ENCODE assay signal across 14 mouse cellular contexts in genomic region chr2:127313878-127314277, GRCm38 (mm10). TPM values are rescaled to one million over a fixed set of nuclear protein-coding genes. Genes with fewer than 3 reads are reported as not detected.
DNase-seq lines count a peak whose midpoint lies in the region; ATAC-seq and TF ChIP-seq lines count a peak whose summit lies in the region.
"Had no signal": no experiment of that assay in that cellular context is flagged by ENCODE, and none has a peak within 500 bp of the region (broad histone marks: within the 10 kb centered on the region; RNA-seq: fewer than 3 reads in every experiment).

No protein-coding gene starts in this region.

- no peak for TF ChIP-seq POLR2A in liver, adult 2 months (IDR thresholded peaks at IDR 0.05; ENCODE audit: extremely low read depth, insufficient read depth, low read length)
- no peak for TF ChIP-seq POLR2A in ES-Bruce4 (IDR thresholded peaks at IDR 0.05; ENCODE audit: insufficient read depth, low read length)

- no peak overlapping the region for H3K9ac ChIP-seq in liver, adult 2 months (ENCODE audit: low read depth, low read length)
- no peak overlapping the region for H3K9ac ChIP-seq in liver, embryonic 11.5 days (ENCODE audit: low read depth, low read length)
- no peak overlapping the region for H3K9ac ChIP-seq in ES-Bruce4 (ENCODE audit: low read depth, poor library complexity, severe bottlenecking)
- H3K9ac ChIP-seq: limb, embryonic 15.5 days had no signal

- no peak for DNase-seq in heart, embryonic 10.5 days (ENCODE audit: low spot score)
- no peak for DNase-seq in heart, postnatal 10 days
- no peak for DNase-seq in liver, adult 2 months (ENCODE audit: extremely low read depth, low read depth, low spot score)
- DNase-seq in liver, embryonic 11.5 days (ENCODE audit: low spot score), result no peak
- DNase-seq in limb, embryonic 10.5 days (ENCODE audit: low spot score), result no peak
- no peak for DNase-seq in right cerebral cortex, postnatal 10 days (ENCODE audit: low spot score in 2 of 2)
- DNase-seq: cerebellum, adult 18-20 months had no signal

- no peaks in the 10 kb centered on the region for H3K9me3 ChIP-seq in heart, embryonic 10.5 days
- H3K9me3 ChIP-seq in liver, embryonic 11.5 days (ENCODE audit: control insufficient read depth, low read length), result no peaks in the 10 kb centered on the region
- no peaks in the 10 kb centered on the region for H3K9me3 ChIP-seq in ES-Bruce4 (replicated peaks; ENCODE audit: control insufficient read depth, insufficient read depth, low read length, poor library complexity, severe bottlenecking)
- no peaks in the 10 kb centered on the region for H3K9me3 ChIP-seq in limb, embryonic 10.5 days (replicated peaks)
- H3K9me3 ChIP-seq: limb, embryonic 15.5 days had no signal

- peak overlapping the region; percentile 73 for H3K27ac ChIP-seq in heart, embryonic 10.5 days
- H3K27ac ChIP-seq in liver, adult 2 months (replicated peaks; ENCODE audit: insufficient read depth, low read depth, low read length), result no peak overlapping the region
- no peak overlapping the region for H3K27ac ChIP-seq in liver, embryonic 11.5 days (ENCODE audit: low read depth, low read length)
- no peak overlapping the region for H3K27ac ChIP-seq in ES-Bruce4 (ENCODE audit: insufficient read depth, low read length)
- 0 out of 2 replicates have a peak overlapping the region, but pooled peaks have one; percentile 3 for H3K27ac ChIP-seq in limb, embryonic 10.5 days
- H3K27ac ChIP-seq: limb, embryonic 15.5 days had no signal

- H3K36me3 ChIP-seq in heart, embryonic 10.5 days, result no peaks in the 10 kb centered on the region
- no peaks in the 10 kb centered on the region for H3K36me3 ChIP-seq in liver, adult 2 months (ENCODE audit: control insufficient read depth, insufficient read depth, low read length)
- H3K36me3 ChIP-seq in liver, embryonic 11.5 days (ENCODE audit: control insufficient read depth, insufficient read depth, low read length), result no peaks in the 10 kb centered on the region
- H3K36me3 ChIP-seq in ES-Bruce4 (ENCODE audit: control insufficient read depth, insufficient read depth, low read length, poor library complexity, severe bottlenecking), result no peaks in the 10 kb centered on the region
- no peaks in the 10 kb centered on the region for H3K36me3 ChIP-seq in limb, embryonic 10.5 days
- H3K36me3 ChIP-seq: limb, embryonic 15.5 days had no signal

- no peak; the same call in 1 of the 2 replicates for ATAC-seq in liver, embryonic 11.5 days (replicated peaks; ENCODE audit: low FRiP score)
- no peak for ATAC-seq in erythroid progenitor cell, adult 5-6 weeks (replicated peaks; ENCODE audit: low FRiP score, poor library complexity, severe bottlenecking)

- peaks cover 16% of the 10 kb centered on the region for H3K4me1 ChIP-seq in heart, embryonic 10.5 days
- peaks cover 2% of the 10 kb centered on the region; the same call in 1 of the 2 replicates for H3K4me1 ChIP-seq in liver, adult 2 months (ENCODE audit: control insufficient read depth, insufficient read depth, low read length)
- H3K4me1 ChIP-seq in liver, embryonic 11.5 days (replicated peaks; ENCODE audit: control insufficient read depth, insufficient read depth, low read length), result peaks cover 4% of the 10 kb centered on the region
- no peaks in the 10 kb centered on the region for H3K4me1 ChIP-seq in ES-Bruce4 (ENCODE audit: control insufficient read depth, insufficient read depth, low read length)
- H3K4me1 ChIP-seq in limb, embryonic 10.5 days, result no peaks in the 10 kb centered on the region
- H3K4me1 ChIP-seq: limb, embryonic 15.5 days had no signal

- no peak overlapping the region for H3K4me3 ChIP-seq in heart, embryonic 10.5 days
- no peak overlapping the region for H3K4me3 ChIP-seq in liver, adult 2 months (ENCODE audit: insufficient read depth, low read depth, low read length)
- H3K4me3 ChIP-seq in liver, embryonic 11.5 days (ENCODE audit: low read depth, low read length), result no peak overlapping the region
- no peak overlapping the region for H3K4me3 ChIP-seq in ES-Bruce4 (ENCODE audit: low read depth, low read length)
- no peak overlapping the region for H3K4me3 ChIP-seq in limb, embryonic 10.5 days
- H3K4me3 ChIP-seq: limb, embryonic 15.5 days; myocyte had no signal

- peak; percentile 37 for TF ChIP-seq CTCF in liver, adult 2 months (IDR thresholded peaks at IDR 0.05; ENCODE audit: low read depth, low read length)
- TF ChIP-seq CTCF in ES-Bruce4 (IDR thresholded peaks at IDR 0.05; ENCODE audit: low read depth, low read length), result peak; percentile 40

- intact Hi-C loops in heart, postnatal 10 days (cut with DNase I), result no loop called here

- 43% methylated on average over 4 of the region's 4 CpGs for WGBS in heart, embryonic 10.5 days
- WGBS in liver, adult 2 months, result 75% methylated on average over 4 of the region's 4 CpGs
- 45% methylated on average over 4 of the region's 4 CpGs for WGBS in liver, embryonic 11.5 days
- 58% methylated on average over 4 of the region's 4 CpGs for WGBS in limb, embryonic 10.5 days

- no peaks in the 10 kb centered on the region for H3K27me3 ChIP-seq in heart, embryonic 10.5 days (ENCODE audit: insufficient read depth, poor library complexity, severe bottlenecking)
- H3K27me3 ChIP-seq in liver, adult 2 months (ENCODE audit: control insufficient read depth, insufficient read depth, low read length), result no peaks in the 10 kb centered on the region
- no peaks in the 10 kb centered on the region for H3K27me3 ChIP-seq in liver, embryonic 11.5 days (replicated peaks; ENCODE audit: control insufficient read depth, insufficient read depth, low read length)
- no peaks in the 10 kb centered on the region for H3K27me3 ChIP-seq in ES-Bruce4 (ENCODE audit: control insufficient read depth, insufficient read depth, low read length, poor library complexity, severe bottlenecking)
- H3K27me3 ChIP-seq in limb, embryonic 10.5 days (ENCODE audit: low read depth, poor library complexity, severe bottlenecking), result no peaks in the 10 kb centered on the region
- H3K27me3 ChIP-seq: limb, embryonic 15.5 days had no signal

- H3K4me2 ChIP-seq in liver, embryonic 11.5 days, result no peak overlapping the region
- H3K4me2 ChIP-seq: limb, embryonic 15.5 days had no signal

- TF ChIP-seq EP300 in ES-Bruce4 (IDR thresholded peaks at IDR 0.05; ENCODE audit: insufficient read depth, low read depth, low read length), result no peak

- H3K79me2 ChIP-seq in liver, adult 2 months (ENCODE audit: control insufficient read depth, insufficient read depth, low read length), result no peaks in the 10 kb centered on the region

RNA-seq across cellular contexts. Expression of gene Dusp2, which starts 22.1 kb away (rescaled TPM):
- polyA plus RNA-seq in heart, embryonic 10.5 days (2016; fragmentation: Nextera tagmentation; extraction: Ambion mirVana), result 14.1 and 15.7 TPM in 2 replicates
- total RNA-seq in heart, postnatal 10 days (2021), result 1 to 10 TPM; 1.2 to 1.8 TPM
- total RNA-seq in liver, adult 2 months (2014; rRNA removed), result 0.37 and 1.2 TPM in 2 replicates
- 0.45 and 0.83 TPM in 2 replicates for polyA plus RNA-seq in liver, adult 2 months (2012; rRNA removed)
- 8.8 and 10.1 TPM in 2 replicates for polyA plus RNA-seq in liver, embryonic 11.5 days (2014; fragmentation: Nextera tagmentation; extraction: Ambion mirVana)
- 0.61 and 1.9 TPM in 2 replicates for polyA plus RNA-seq in ES-Bruce4 (2011; ENCODE audit: insufficient read depth, insufficient read length, low read depth, missing spikeins)
- 6.4 and 7.6 TPM in 2 replicates for polyA plus RNA-seq in limb, embryonic 10.5 days (2016; fragmentation: Nextera tagmentation; extraction: Ambion mirVana)
- total RNA-seq in erythroid progenitor cell, adult 5-6 weeks (2015; ENCODE audit: low replicate concordance), result 14.8 and 24.7 TPM in 2 replicates
- total RNA-seq in erythroid progenitor cell, adult 5-6 weeks (2017; ENCODE audit: low replicate concordance), result 3.1 and 16.0 TPM in 2 replicates

RNA-seq across cellular contexts. Expression of gene Astl, which starts 24.6 kb away (rescaled TPM):
- 0.08 TPM in 1 of 2 replicates, not detected in the other for polyA plus RNA-seq in heart, embryonic 10.5 days (2016; fragmentation: Nextera tagmentation; extraction: Ambion mirVana)
- not detected for total RNA-seq in heart, postnatal 10 days (2021)
- not detected in 2 replicates for total RNA-seq in liver, adult 2 months (2014; rRNA removed)
- not detected in 2 replicates for polyA plus RNA-seq in liver, adult 2 months (2012; rRNA removed)
- polyA plus RNA-seq in liver, embryonic 11.5 days (2014; fragmentation: Nextera tagmentation; extraction: Ambion mirVana), result not detected in 2 replicates
- polyA plus RNA-seq in ES-Bruce4 (2011; ENCODE audit: insufficient read depth, insufficient read length, low read depth, missing spikeins), result not detected in 2 replicates
- polyA plus RNA-seq in limb, embryonic 10.5 days (2016; fragmentation: Nextera tagmentation; extraction: Ambion mirVana), result 0.08 and 0.09 TPM in 2 replicates
- total RNA-seq in erythroid progenitor cell, adult 5-6 weeks (2015; ENCODE audit: low replicate concordance), result not detected in 2 replicates
- total RNA-seq in erythroid progenitor cell, adult 5-6 weeks (2017; ENCODE audit: low replicate concordance), result not detected in 2 replicates
- total RNA-seq: adrenal gland, adult 18-20 months; layer of hippocampus, adult 8-10 months had no signal
- polyA plus RNA-seq: gonadal fat pad, adult 2 months had no signal

RNA-seq across cellular contexts. Expression of gene Stard7, which starts 43.9 kb away (rescaled TPM):
- polyA plus RNA-seq in heart, embryonic 10.5 days (2016; fragmentation: Nextera tagmentation; extraction: Ambion mirVana), result 97.1 and 110 TPM in 2 replicates
- total RNA-seq in heart, postnatal 10 days (2021), result 100 to 1,000 TPM; 184 to 187 TPM
- total RNA-seq in liver, adult 2 months (2014; rRNA removed), result 102 and 119 TPM in 2 replicates
- 51.2 and 54.3 TPM in 2 replicates for polyA plus RNA-seq in liver, adult 2 months (2012; rRNA removed)
- polyA plus RNA-seq in liver, embryonic 11.5 days (2014; fragmentation: Nextera tagmentation; extraction: Ambion mirVana), result 88.9 and 99.6 TPM in 2 replicates
- 45.0 and 45.7 TPM in 2 replicates for polyA plus RNA-seq in ES-Bruce4 (2011; ENCODE audit: insufficient read depth, insufficient read length, low read depth, missing spikeins)
- polyA plus RNA-seq in limb, embryonic 10.5 days (2016; fragmentation: Nextera tagmentation; extraction: Ambion mirVana), result 80.4 and 80.8 TPM in 2 replicates
- total RNA-seq in erythroid progenitor cell, adult 5-6 weeks (2015; ENCODE audit: low replicate concordance), result 47.2 and 59.5 TPM in 2 replicates
- 46.2 and 65.4 TPM in 2 replicates for total RNA-seq in erythroid progenitor cell, adult 5-6 weeks (2017; ENCODE audit: low replicate concordance)

RNA-seq across cellular contexts. Expression of gene Adra2b, which starts 49.1 kb away (rescaled TPM):
- polyA plus RNA-seq in heart, embryonic 10.5 days (2016; fragmentation: Nextera tagmentation; extraction: Ambion mirVana), result 9.2 and 10.1 TPM in 2 replicates
- 1 to 10 TPM in 1 of 2 experiments, under 1 TPM in 1; 0.84 to 1.1 TPM for total RNA-seq in heart, postnatal 10 days (2021)
- 2.5 and 4.0 TPM in 2 replicates for total RNA-seq in liver, adult 2 months (2014; rRNA removed)
- 5.0 TPM in 2 replicates for polyA plus RNA-seq in liver, adult 2 months (2012; rRNA removed)
- polyA plus RNA-seq in liver, embryonic 11.5 days (2014; fragmentation: Nextera tagmentation; extraction: Ambion mirVana), result 20.1 and 20.7 TPM in 2 replicates
- 1.5 and 2.1 TPM in 2 replicates for polyA plus RNA-seq in ES-Bruce4 (2011; ENCODE audit: insufficient read depth, insufficient read length, low read depth, missing spikeins)
- polyA plus RNA-seq in limb, embryonic 10.5 days (2016; fragmentation: Nextera tagmentation; extraction: Ambion mirVana), result 1.7 and 1.9 TPM in 2 replicates
- not detected in 2 replicates for total RNA-seq in erythroid progenitor cell, adult 5-6 weeks (2015; ENCODE audit: low replicate concordance)
- not detected in 2 replicates for total RNA-seq in erythroid progenitor cell, adult 5-6 weeks (2017; ENCODE audit: low replicate concordance)
- polyA plus RNA-seq: myocyte had no signal

Comparison
In these comparisons a context has a peak if more than half of its experiments do, and no peak if none do; other contexts are left out.
1. H3K27ac ChIP-seq: peak in heart, embryonic 10.5 days (single experiment) and limb, embryonic 10.5 days (single experiment); none in liver, adult 2 months (single experiment), liver, embryonic 11.5 days (single experiment) and ES-Bruce4 (single experiment).